Mouse (Mus musculus) lung, postnatal 0 days (tissue): ENCODE results near the gene Gm3045. TPM values are rescaled to one million over a fixed set of nuclear protein-coding genes. Genes with fewer than 3 reads are reported as not detected.

Experiments used
- ATAC-seq: fragments of 200-750 bp; cut with Nextera tagmentation; 2 replicates; pipeline ENCODE4 v1.8.0; 2017; ENCODE audit warnings: moderate library complexity
- DNase-seq: peaks from one replicate; pipeline ENCODE4 v3.0.0-alpha.2; 2016; ENCODE audit warnings: low spot score
- H3K27ac ChIP-seq: fragments of 300-500 bp; sonication (generic); 2 replicates; pipeline ENCODE4 v1.5.1; 2014; ENCODE audit warnings: antibody characterized with exemption, mild to moderate bottlenecking, low read length, mixed read lengths
- H3K27me3 ChIP-seq: fragments of 300-500 bp; sonication (generic); replicated peaks from 2 replicates; pipeline ENCODE4 v1.6.1; 2014; ENCODE audit warnings: low read length, mixed read lengths; ENCODE audit not compliant: insufficient read depth
- H3K36me3 ChIP-seq: fragments of 300-500 bp; sonication (generic); 2 replicates; pipeline ENCODE4 v1.6.1; 2014; ENCODE audit warnings: low read length, mixed read lengths; ENCODE audit not compliant: insufficient read depth
- H3K4me1 ChIP-seq: fragments of 300-500 bp; sonication (generic); 2 replicates; pipeline ENCODE4 v1.6.1; 2014; ENCODE audit warnings: antibody characterized with exemption, low read depth, low read length, mixed read lengths; ENCODE audit not compliant: insufficient read depth
- H3K4me2 ChIP-seq: fragments of 300-500 bp; sonication (generic); replicated peaks from 2 replicates; pipeline ENCODE4 v1.6.1; 2014; ENCODE audit warnings: low read depth, mild to moderate bottlenecking, low read length, moderate library complexity, mixed read lengths
- H3K4me3 ChIP-seq: fragments of 300-500 bp; sonication (generic); 2 replicates; pipeline ENCODE4 v1.5.1; 2014; ENCODE audit warnings: low read depth, low read length
- H3K9ac ChIP-seq: fragments of 300-500 bp; sonication (generic); replicated peaks from 2 replicates; pipeline ENCODE4 v1.6.1; 2014; ENCODE audit warnings: low read depth, mild to moderate bottlenecking
- H3K9me3 ChIP-seq: fragments of 300-500 bp; sonication (generic); 2 replicates; pipeline ENCODE4 v1.6.1; 2016; ENCODE audit warnings: low read length, mixed read lengths
- CTCF ChIP-seq: IDR thresholded peaks from 2 replicates; pipeline ENCODE4 v1.5.1; 2016; ENCODE audit warnings: antibody characterized with exemption, mild to moderate bottlenecking
- EP300 ChIP-seq: IDR thresholded peaks from 2 replicates; pipeline ENCODE4 v1.6.1; 2016; ENCODE audit warnings: antibody characterized with exemption, mild to moderate bottlenecking, control low read depth
- WGBS: fragments of 180-500 bp; shearing (Covaris S2); extraction: QIAGEN DNeasy Blood & Tissue Kit; methylation state at CpG from one replicate; pipeline ENCODE4 v1.1.7; 2014; 5-methylcytosine and 5-hydroxymethylcytosine counted together
- polyA plus RNA-seq: library from polyadenylated mRNA; unstranded; fragments of >200 nt; fragmentation: Nextera tagmentation; extraction: Ambion mirVana; gene quantifications from 2 replicates; pipeline ENCODE4 v1.2.1, GENCODE M21; 2015

The Gm3045 gene
- not detected in 2 replicates for polyA plus RNA-seq

- H3K4me2 ChIP-seq: no peak within 1 kb of the TSS
- H3K27me3 ChIP-seq: no peaks in the 10 kb centered on the region
- DNase-seq (no peak), ATAC-seq (0 out of 2 replicates have a peak, but pooled peaks have one; percentile 2)
- WGBS: 46% methylated on average over 4 of the region's 4 CpGs
- H3K36me3 ChIP-seq: no peaks in the 10 kb centered on the region
- no peak within 1 kb of the TSS for H3K9ac ChIP-seq
- no peak for TF ChIP-seq CTCF
- no peak for TF ChIP-seq EP300
- H3K4me1 ChIP-seq: no peaks in the 10 kb centered on the region
- no peaks in the 10 kb centered on the region for H3K9me3 ChIP-seq
- no peak within 1 kb of the TSS for H3K4me3 ChIP-seq
- H3K27ac ChIP-seq: no peak within 1 kb of the TSS
Observed at GRCm38 (mm10) chr13:56426365-56426764, at the start of gene Gm3045. Gene Gm3045, plus strand, starts transcription at chr13:56426594.

DNA sequence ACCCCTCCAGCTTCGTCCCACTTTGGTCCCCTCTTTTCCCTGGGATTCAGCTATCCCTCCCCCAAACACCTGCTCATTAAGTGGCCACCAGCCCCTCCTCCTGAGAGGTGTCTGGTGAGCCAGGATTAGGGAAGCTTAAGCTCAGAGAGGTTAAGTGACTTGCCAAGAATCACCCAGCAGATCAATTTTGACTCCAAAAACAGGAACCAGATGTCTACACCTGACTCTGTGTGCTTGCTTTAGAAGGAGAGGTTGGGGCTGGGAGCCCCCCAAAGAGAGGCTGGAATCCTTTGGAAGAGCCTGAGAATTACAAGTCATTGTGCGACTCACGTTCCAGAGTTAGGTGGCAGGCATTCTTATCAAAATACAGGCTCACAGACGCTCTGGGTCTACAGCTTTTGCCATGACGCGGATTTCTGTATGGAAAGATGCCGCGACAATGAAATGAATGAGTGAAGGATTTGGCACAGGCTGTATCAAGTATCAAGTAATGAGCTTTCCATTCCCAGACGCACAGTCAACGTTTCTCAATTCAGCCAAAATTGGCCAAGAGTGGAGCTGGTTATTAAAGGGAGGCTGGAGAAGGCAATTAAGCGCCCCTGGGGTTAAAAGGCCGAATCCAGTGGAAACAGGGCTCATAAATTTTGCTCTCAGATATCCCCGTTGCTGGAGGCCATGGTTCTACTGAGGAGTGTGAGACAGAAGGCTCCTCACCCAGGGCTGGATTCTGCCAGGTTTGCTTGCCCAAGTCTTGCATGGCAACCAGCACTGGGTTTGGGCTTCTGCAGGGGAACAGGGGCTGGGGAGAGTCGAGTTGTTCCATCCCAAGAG lies 45.3 kb upstream of the Gm3045 start:
- Histone ChIP-seq H3K4me2 (no peak overlapping the region), H3K4me1 (no peaks in the 10 kb centered on the region), H3K36me3 (no peaks in the 10 kb centered on the region), H3K4me3 (no peak overlapping the region), H3K27ac (no peak overlapping the region), H3K27me3 (no peaks in the 10 kb centered on the region), H3K9ac (no peak overlapping the region), H3K9me3 (no peaks in the 10 kb centered on the region)
- ATAC-seq (no peak), DNase-seq (peak; percentile 46)
- TF ChIP-seq CTCF (no peak), EP300 (no peak)
- WGBS: 59% methylated on average over 14 of the region's 14 CpGs

GRCm38 (mm10) chr13:56383406-56383805 lies 43.0 kb upstream of the Gm3045 start:
- 55% methylated on average over 3 of the region's 3 CpGs for WGBS
- H3K36me3 ChIP-seq: no peaks in the 10 kb centered on the region
- no peaks in the 10 kb centered on the region for H3K4me1 ChIP-seq
- H3K9me3 ChIP-seq: no peaks in the 10 kb centered on the region
- DNase-seq (no peak), ATAC-seq (no peak)
- no peaks in the 10 kb centered on the region for H3K27me3 ChIP-seq
- H3K4me3 ChIP-seq: no peak overlapping the region
- TF ChIP-seq EP300: no peak
- H3K9ac ChIP-seq: no peak overlapping the region
- no peak overlapping the region for H3K27ac ChIP-seq
- H3K4me2 ChIP-seq: no peak overlapping the region

GRCm38 (mm10) chr13:56386411-56386810 lies 40.0 kb upstream of the Gm3045 start:
- Histone ChIP-seq H3K4me2 (no peak overlapping the region), H3K4me1 (no peaks in the 10 kb centered on the region), H3K9me3 (no peaks in the 10 kb centered on the region), H3K36me3 (no peaks in the 10 kb centered on the region), H3K27me3 (no peaks in the 10 kb centered on the region), H3K9ac (no peak overlapping the region), H3K4me3 (no peak overlapping the region), H3K27ac (no peak overlapping the region)
- TF ChIP-seq EP300 (no peak), CTCF (no peak)
- WGBS: 45% methylated on average over 9 of the region's 9 CpGs
- DNase-seq (no peak), ATAC-seq (no peak)

DNA sequence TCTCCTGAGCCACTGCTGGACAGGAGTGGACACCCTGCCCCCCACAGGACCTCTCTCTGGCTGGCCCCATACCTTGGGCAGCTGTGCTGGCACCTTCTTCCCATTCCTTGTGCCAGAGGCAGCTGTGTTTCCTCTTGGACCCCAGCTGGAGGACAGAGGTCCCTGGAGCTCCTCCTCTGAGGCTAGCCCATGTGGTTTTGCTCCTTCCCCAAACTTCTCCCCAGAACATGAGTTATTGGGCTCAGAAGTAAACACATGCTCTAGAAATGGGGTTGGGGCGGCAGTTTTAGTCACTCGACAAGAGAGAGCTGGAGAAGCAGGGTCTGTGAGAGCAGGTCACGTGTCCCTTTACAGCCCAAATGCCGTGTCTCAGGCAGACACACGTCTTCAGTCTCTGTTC lies 39.0 kb upstream of the Gm3045 start:
- TF ChIP-seq EP300 (no peak), CTCF (no peak)
- Histone ChIP-seq H3K4me2 (no peak overlapping the region), H3K27me3 (no peaks in the 10 kb centered on the region), H3K4me1 (no peaks in the 10 kb centered on the region), H3K36me3 (no peaks in the 10 kb centered on the region), H3K27ac (no peak overlapping the region), H3K9me3 (no peaks in the 10 kb centered on the region), H3K9ac (no peak overlapping the region), H3K4me3 (no peak overlapping the region)
- 52% methylated on average over 5 of the region's 5 CpGs for WGBS
- DNase-seq: peak; percentile 14
- ATAC-seq: peak; percentile 53

GRCm38 (mm10) chr13:56388042-56388441 lies 38.4 kb upstream of the Gm3045 start:
- 69% methylated on average over 1 of the region's 1 CpGs for WGBS
- DNase-seq (no peak), ATAC-seq (no peak)
- H3K27ac ChIP-seq: no peak overlapping the region
- H3K9ac ChIP-seq: no peak overlapping the region
- no peaks in the 10 kb centered on the region for H3K36me3 ChIP-seq
- H3K9me3 ChIP-seq: no peaks in the 10 kb centered on the region
- no peaks in the 10 kb centered on the region for H3K27me3 ChIP-seq
- H3K4me1 ChIP-seq: no peaks in the 10 kb centered on the region
- no peak for TF ChIP-seq CTCF
- no peak for TF ChIP-seq EP300
- H3K4me3 ChIP-seq: no peak overlapping the region
- H3K4me2 ChIP-seq: no peak overlapping the region
